Mouse (Mus musculus) liver, embryonic 13.5 days (tissue): ENCODE data around the gene 1700001C19Rik. TPM values are rescaled to one million over a fixed set of nuclear protein-coding genes. Genes with fewer than 3 reads are reported as not detected.

Source experiments
- ATAC-seq: fragments of 200-750 bp; cut with Nextera tagmentation; 2 replicates; pipeline ENCODE4 v1.8.0; 2017; ENCODE audit warnings: low read depth, mild to moderate bottlenecking, moderate number of reproducible peaks, moderate library complexity
- DNase-seq: peaks from one replicate; pipeline ENCODE4 v3.0.0; 2022
- H3K27ac ChIP-seq: fragments of 300-500 bp; sonication (generic); 2 replicates; pipeline ENCODE4 v1.5.1; 2015; ENCODE audit warnings: moderate library complexity, mild to moderate bottlenecking, inconsistent platforms
- H3K27me3 ChIP-seq: fragments of 300-500 bp; sonication (generic); 2 replicates; pipeline ENCODE4 v1.6.1; 2015; ENCODE audit warnings: mild to moderate bottlenecking, inconsistent platforms
- H3K36me3 ChIP-seq: fragments of 300-500 bp; sonication (generic); 2 replicates; pipeline ENCODE4 v1.6.1; 2015; ENCODE audit warnings: mild to moderate bottlenecking, inconsistent platforms
- H3K4me1 ChIP-seq: fragments of 300-500 bp; sonication (generic); replicated peaks from 2 replicates; pipeline ENCODE4 v1.6.1; 2015; ENCODE audit warnings: inconsistent platforms
- H3K4me2 ChIP-seq: fragments of 300-500 bp; sonication (generic); 2 replicates; pipeline ENCODE4 v1.6.1; 2015; ENCODE audit warnings: inconsistent platforms, mild to moderate bottlenecking, moderate library complexity
- H3K4me3 ChIP-seq: fragments of 300-500 bp; sonication (generic); replicated peaks from 2 replicates; pipeline ENCODE4 v1.5.1; 2015; ENCODE audit warnings: mild to moderate bottlenecking, inconsistent platforms
- H3K9ac ChIP-seq: fragments of 300-500 bp; sonication (generic); 2 replicates; pipeline ENCODE4 v1.6.1; 2015; ENCODE audit warnings: mild to moderate bottlenecking, inconsistent platforms
- H3K9me3 ChIP-seq: fragments of 300-500 bp; sonication (generic); replicated peaks from 2 replicates; pipeline ENCODE4 v1.6.1; 2016; ENCODE audit warnings: inconsistent platforms
- WGBS: fragments of 180-500 bp; shearing (Covaris S2); methylation state at CpG from one replicate; pipeline ENCODE4 v1.1.7; 2015; ENCODE audit not compliant: insufficient replicate concordance; 5-methylcytosine and 5-hydroxymethylcytosine counted together
- polyA plus RNA-seq: library from polyadenylated mRNA; unstranded; fragments of >200 nt; fragmentation: Nextera tagmentation; extraction: Ambion mirVana; gene quantifications from 2 replicates; pipeline ENCODE4 v1.2.1, GENCODE M21; 2015

Gene 1700001C19Rik
- polyA plus RNA-seq, 1 experiment from 2014 or later, result 0.88 TPM

- no peak for ATAC-seq
- Histone ChIP-seq H3K4me3 (no peak overlapping the region), H3K4me2 (no peak overlapping the region), H3K9me3 (no peaks in the 10 kb centered on the region), H3K36me3 (no peaks in the 10 kb centered on the region), H3K4me1 (peaks cover 27% of the 10 kb centered on the region), H3K27me3 (peaks cover 17% of the 10 kb centered on the region), H3K27ac (no peak overlapping the region), H3K9ac (peak overlapping the region; percentile 6; the same call in 1 of the 2 replicates)
- no peak for DNase-seq
- 30% methylated on average over 15 of the region's 15 CpGs for WGBS
These were observed 35.5 kb upstream of the 1700001C19Rik start for GRCm38 (mm10) chr17:47472435-47473350.

GRCm38 (mm10) chr17:47470686-47471085 lies 33.5 kb upstream of the 1700001C19Rik start:
- Histone ChIP-seq H3K4me1 (peaks cover 32% of the 10 kb centered on the region), H3K27me3 (peaks cover 32% of the 10 kb centered on the region), H3K9ac (no peak overlapping the region), H3K9me3 (no peaks in the 10 kb centered on the region), H3K4me2 (no peak overlapping the region), H3K36me3 (no peaks in the 10 kb centered on the region), H3K4me3 (no peak overlapping the region), H3K27ac (no peak overlapping the region)
- WGBS, result 79% methylated on average over 5 of the region's 5 CpGs
- DNase-seq (no peak), ATAC-seq (no peak)

- Histone ChIP-seq H3K4me2 (no peak overlapping the region), H3K9ac (no peak overlapping the region), H3K4me3 (no peak overlapping the region), H3K27me3 (peaks cover 35% of the 10 kb centered on the region), H3K36me3 (no peaks in the 10 kb centered on the region), H3K4me1 (peaks cover 36% of the 10 kb centered on the region), H3K27ac (no peak overlapping the region), H3K9me3 (no peaks in the 10 kb centered on the region)
- ATAC-seq, result no peak
- WGBS, result 74% methylated on average over 4 of the region's 4 CpGs
- no peak for DNase-seq
These were observed 32.9 kb upstream of the 1700001C19Rik start for GRCm38 (mm10) chr17:47470121-47470520.

GRCm38 (mm10) chr17:47469642-47470041 lies 32.5 kb upstream of the 1700001C19Rik start:
- H3K36me3 ChIP-seq, result no peaks in the 10 kb centered on the region
- no peak overlapping the region for H3K27ac ChIP-seq
- peaks cover 40% of the 10 kb centered on the region for H3K4me1 ChIP-seq
- ATAC-seq (no peak), DNase-seq (no peak)
- WGBS, result 75% methylated on average over 4 of the region's 4 CpGs
- H3K4me2 ChIP-seq, result no peak overlapping the region
- H3K4me3 ChIP-seq, result no peak overlapping the region
- H3K9me3 ChIP-seq, result no peaks in the 10 kb centered on the region
- H3K9ac ChIP-seq, result no peak overlapping the region
- peaks cover 37% of the 10 kb centered on the region for H3K27me3 ChIP-seq

GRCm38 (mm10) chr17:47468466-47468865 lies 31.3 kb upstream of the 1700001C19Rik start:
- DNase-seq, result no peak
- H3K4me3 ChIP-seq, result peak overlapping the region; percentile 35
- H3K9ac ChIP-seq, result peak overlapping the region; percentile 39; the same call in 1 of the 2 replicates
- WGBS, result 14% methylated on average over 34 of the region's 34 CpGs
- no peaks in the 10 kb centered on the region for H3K36me3 ChIP-seq
- H3K27ac ChIP-seq, result no peak overlapping the region
- H3K9me3 ChIP-seq, result no peaks in the 10 kb centered on the region
- H3K27me3 ChIP-seq, result peaks cover 37% of the 10 kb centered on the region
- peaks cover 49% of the 10 kb centered on the region for H3K4me1 ChIP-seq
- peak overlapping the region; percentile 51 for H3K4me2 ChIP-seq
- no peak for ATAC-seq

GRCm38 (mm10) chr17:47468063-47468462 lies 30.9 kb upstream of the 1700001C19Rik start:
- H3K9ac ChIP-seq, result peak overlapping the region; percentile 39; the same call in 1 of the 2 replicates
- H3K4me3 ChIP-seq, result peak overlapping the region; percentile 35
- no peak for ATAC-seq
- DNase-seq, result no peak
- H3K9me3 ChIP-seq, result no peaks in the 10 kb centered on the region
- 28% methylated on average over 14 of the region's 14 CpGs for WGBS
- H3K4me2 ChIP-seq, result peak overlapping the region; percentile 51
- peaks cover 48% of the 10 kb centered on the region for H3K4me1 ChIP-seq
- no peaks in the 10 kb centered on the region for H3K36me3 ChIP-seq
- no peak overlapping the region for H3K27ac ChIP-seq
- H3K27me3 ChIP-seq, result peaks cover 37% of the 10 kb centered on the region

GRCm38 (mm10) chr17:47467659-47468058 lies 30.5 kb upstream of the 1700001C19Rik start:
- no peak for DNase-seq
- no peak for ATAC-seq
- H3K9ac ChIP-seq, result no peak overlapping the region
- no peak overlapping the region for H3K27ac ChIP-seq
- peaks cover 50% of the 10 kb centered on the region for H3K4me1 ChIP-seq
- peaks cover 37% of the 10 kb centered on the region for H3K27me3 ChIP-seq
- H3K36me3 ChIP-seq, result no peaks in the 10 kb centered on the region
- 66% methylated on average over 11 of the region's 11 CpGs for WGBS
- no peak overlapping the region; the same call in 1 of the 2 replicates for H3K4me2 ChIP-seq
- H3K4me3 ChIP-seq, result no peak overlapping the region
- H3K9me3 ChIP-seq, result no peaks in the 10 kb centered on the region

GRCm38 (mm10) chr17:47466284-47466683 lies 29.1 kb upstream of the 1700001C19Rik start:
- Histone ChIP-seq H3K9ac (no peak overlapping the region), H3K27me3 (peaks cover 37% of the 10 kb centered on the region), H3K4me3 (no peak overlapping the region), H3K9me3 (no peaks in the 10 kb centered on the region), H3K36me3 (no peaks in the 10 kb centered on the region), H3K4me2 (no peak overlapping the region), H3K4me1 (peaks cover 52% of the 10 kb centered on the region), H3K27ac (no peak overlapping the region)
- WGBS, result 41% methylated on average over 9 of the region's 9 CpGs
- DNase-seq (no peak), ATAC-seq (no peak)

GRCm38 (mm10) chr17:47465016-47465415 lies 27.8 kb upstream of the 1700001C19Rik start:
- 57% methylated on average over 11 of the region's 11 CpGs for WGBS
- peaks cover 37% of the 10 kb centered on the region for H3K27me3 ChIP-seq
- H3K9me3 ChIP-seq, result no peaks in the 10 kb centered on the region
- no peak overlapping the region for H3K27ac ChIP-seq
- H3K4me1 ChIP-seq, result peaks cover 53% of the 10 kb centered on the region
- ATAC-seq (no peak), DNase-seq (no peak)
- no peak overlapping the region for H3K9ac ChIP-seq
- H3K36me3 ChIP-seq, result no peaks in the 10 kb centered on the region
- H3K4me3 ChIP-seq, result no peak overlapping the region
- no peak overlapping the region for H3K4me2 ChIP-seq

- no peaks in the 10 kb centered on the region for H3K36me3 ChIP-seq
- ATAC-seq (peak; percentile 24; the same call in 1 of the 2 replicates), DNase-seq (no peak)
- no peak overlapping the region for H3K4me3 ChIP-seq
- 61% methylated on average over 12 of the region's 12 CpGs for WGBS
- no peak overlapping the region for H3K9ac ChIP-seq
- 0 out of 2 replicates have a peak overlapping the region, but pooled peaks have one; percentile 5 for H3K27ac ChIP-seq
- H3K4me1 ChIP-seq, result peaks cover 59% of the 10 kb centered on the region
- H3K9me3 ChIP-seq, result no peaks in the 10 kb centered on the region
- peaks cover 37% of the 10 kb centered on the region for H3K27me3 ChIP-seq
- H3K4me2 ChIP-seq, result no peak overlapping the region
These were observed 27.2 kb upstream of the 1700001C19Rik start for GRCm38 (mm10) chr17:47464248-47464965.

GRCm38 (mm10) chr17:47462728-47463388 lies 25.7 kb upstream of the 1700001C19Rik start:
- DNase-seq, result no peak

More at GRCm38 (mm10) chr17:47462728-47463388, 25.7 kb upstream of the 1700001C19Rik start:
- Histone ChIP-seq H3K9me3 (no peaks in the 10 kb centered on the region), H3K27ac (peak overlapping the region; percentile 50), H3K4me1 (peaks cover 54% of the 10 kb centered on the region), H3K4me2 (no peak overlapping the region), H3K9ac (no peak overlapping the region), H3K36me3 (no peaks in the 10 kb centered on the region), H3K4me3 (no peak overlapping the region), H3K27me3 (peaks cover 22% of the 10 kb centered on the region)
- WGBS, result 43% methylated on average over 9 of the region's 9 CpGs
- peak; percentile 25 for ATAC-seq
